Mouse (Mus musculus) urinary bladder, postnatal 4 days (tissue): Measurements from ENCODE around the gene Raly.
A peak's percentile ranks its signal among the peaks of the same experiment; 100 is the strongest.

Experiments
- DNase-seq, 2 experiments: peaks; one replicate each; pipeline ENCODE4 v3.0.0; 2021 to 2022; ENCODE audit warnings: low spot score in 2 of 2

Raly gene

GRCm38 (mm10) chr2:154782856-154783650 lies 7.8 kb upstream of the Raly start:
- DNase-seq: no peak

- DNase-seq: no peak
Observed at GRCm38 (mm10) chr2:154785284-154785683, 5.6 kb upstream of the Raly start.

- DNase-seq: no peak
Observed at GRCm38 (mm10) chr2:154786187-154786586, 4.7 kb upstream of the Raly start.

GRCm38 (mm10) chr2:154786776-154787175 lies 4.1 kb upstream of the Raly start:
- DNase-seq: no peak

GRCm38 (mm10) chr2:154789381-154789780 lies 1.5 kb upstream of the Raly start:
- no peak for DNase-seq

GRCm38 (mm10) chr2:154789977-154790655 lies 780 bp upstream of the Raly start:
- no peak for DNase-seq

GRCm38 (mm10) chr2:154791661-154792642 lies 1.1 kb downstream of the Raly start:
- peak; percentile 78 to 83 for DNase-seq

GRCm38 (mm10) chr2:154803372-154803771 lies 12.5 kb downstream of the Raly start:
- no peak for DNase-seq

- no peak for DNase-seq
Observed at GRCm38 (mm10) chr2:154803845-154804244, 12.9 kb downstream of the Raly start.

GRCm38 (mm10) chr2:154807689-154808088 lies 16.8 kb downstream of the Raly start:
- DNase-seq: no peak

- DNase-seq: no peak
Observed at GRCm38 (mm10) chr2:154809107-154809762, 18.3 kb downstream of the Raly start.

- DNase-seq: no peak
Observed at GRCm38 (mm10) chr2:154810821-154811220, 19.9 kb downstream of the Raly start.

- DNase-seq: no peak
Observed at GRCm38 (mm10) chr2:154813426-154813825, 22.5 kb downstream of the Raly start.

- no peak for DNase-seq
Observed at GRCm38 (mm10) chr2:154817089-154817488, 26.2 kb downstream of the Raly start.

- no peak for DNase-seq
Observed at GRCm38 (mm10) chr2:154817788-154818187, 26.9 kb downstream of the Raly start.

GRCm38 (mm10) chr2:154818599-154818998 lies 27.7 kb downstream of the Raly start:
- DNase-seq: no peak

GRCm38 (mm10) chr2:154820346-154820745 lies 29.4 kb downstream of the Raly start:
- DNase-seq: no peak

- DNase-seq: no peak
Observed at GRCm38 (mm10) chr2:154826054-154826538, 35.2 kb downstream of the Raly start.

- no peak for DNase-seq
Observed at GRCm38 (mm10) chr2:154827521-154827920, 36.6 kb downstream of the Raly start.

GRCm38 (mm10) chr2:154832471-154832870 lies 41.6 kb downstream of the Raly start:
- no peak for DNase-seq

- DNase-seq: no peak
Observed at GRCm38 (mm10) chr2:154834149-154834865, 43.4 kb downstream of the Raly start.
